Mouse (Mus musculus) 3T3-L1 (cell line): ENCODE data around the gene Asb3.
"Not testable (repeated sequence)": the region's sequence is repeated elsewhere in the genome, so short reads cannot be mapped to it uniquely, and the experiment has no call there.

ENCODE experiments used
- DNase-seq: peaks from one replicate; pipeline ENCODE4 v3.0.0-alpha.2; 2015; ENCODE audit warnings: low read depth, low spot score

Gene Asb3

DNA sequence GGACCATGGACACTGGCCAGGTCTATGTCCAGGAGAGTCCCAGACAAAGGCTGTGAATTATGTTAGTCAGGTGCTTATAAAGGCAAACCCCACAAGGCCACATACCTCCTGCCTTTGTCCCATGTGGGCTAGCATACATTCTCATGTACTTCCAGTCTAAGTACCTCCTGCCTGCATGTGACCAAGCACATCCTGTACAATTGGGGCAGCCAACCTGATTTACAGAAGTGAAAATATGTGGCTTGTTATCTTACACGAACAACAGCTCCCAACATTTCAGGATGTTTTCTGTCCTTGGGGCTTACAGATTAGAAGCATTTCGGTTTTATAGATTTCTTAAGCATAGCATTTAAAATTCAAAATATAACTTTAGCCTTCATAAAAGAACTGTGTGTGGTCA lies 114.8 kb downstream of the Asb3 start:
- no peak for DNase-seq

DNA sequence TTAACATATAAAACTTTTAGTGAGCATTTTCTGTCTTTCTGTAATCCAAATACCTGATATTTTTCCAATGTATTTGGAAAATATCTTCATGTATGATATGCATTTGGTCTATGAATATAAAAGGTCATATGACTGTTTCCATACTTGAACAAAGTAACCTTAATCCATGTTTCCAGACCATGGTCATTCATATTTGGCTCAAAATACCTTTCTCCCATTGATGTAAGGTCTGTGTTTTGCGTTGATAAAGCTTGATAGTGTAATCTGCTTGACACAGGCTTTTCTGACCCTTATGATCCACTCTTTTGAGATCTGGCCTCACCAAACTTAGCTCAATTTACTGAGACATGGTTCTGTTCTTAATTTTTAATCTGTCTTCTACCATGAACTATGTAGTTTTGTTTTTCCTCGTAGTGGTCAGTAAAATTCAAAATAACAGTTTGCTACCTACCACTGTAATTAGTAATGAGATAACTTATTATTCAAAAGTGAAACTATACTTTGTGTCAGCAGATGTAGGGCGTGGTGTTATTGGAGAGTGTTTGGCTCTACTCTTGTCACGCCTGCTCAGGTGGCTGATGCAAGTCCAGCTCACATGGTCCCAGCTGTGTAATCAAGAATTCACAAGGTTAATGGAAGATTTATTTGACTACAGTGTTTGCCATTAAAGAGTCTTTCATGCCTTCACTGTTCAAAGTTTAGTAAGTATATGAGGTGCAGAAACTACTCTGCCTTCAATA lies 116.1 kb downstream of the Asb3 start:
- peak; percentile 42 for DNase-seq

DNA sequence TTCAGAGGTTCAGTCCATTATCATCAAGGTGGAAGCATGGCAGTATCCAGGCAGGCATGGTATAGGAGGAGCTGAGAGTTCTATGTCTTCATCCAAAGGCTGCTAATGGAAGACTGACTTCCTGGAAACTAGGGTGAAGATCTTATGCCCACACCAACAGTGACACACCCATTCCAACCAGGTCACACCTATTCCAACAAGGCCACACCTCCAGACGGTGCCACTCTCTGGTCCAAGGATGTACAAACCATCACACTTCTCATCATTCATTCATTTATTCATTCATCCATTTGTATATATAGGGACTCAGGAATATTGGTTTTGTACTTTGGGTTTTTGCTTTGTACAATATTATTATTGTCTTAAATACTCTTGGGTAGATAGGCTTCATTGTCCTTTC lies 124.5 kb downstream of the Asb3 start:
- DNase-seq = not testable (repeated sequence)

DNA sequence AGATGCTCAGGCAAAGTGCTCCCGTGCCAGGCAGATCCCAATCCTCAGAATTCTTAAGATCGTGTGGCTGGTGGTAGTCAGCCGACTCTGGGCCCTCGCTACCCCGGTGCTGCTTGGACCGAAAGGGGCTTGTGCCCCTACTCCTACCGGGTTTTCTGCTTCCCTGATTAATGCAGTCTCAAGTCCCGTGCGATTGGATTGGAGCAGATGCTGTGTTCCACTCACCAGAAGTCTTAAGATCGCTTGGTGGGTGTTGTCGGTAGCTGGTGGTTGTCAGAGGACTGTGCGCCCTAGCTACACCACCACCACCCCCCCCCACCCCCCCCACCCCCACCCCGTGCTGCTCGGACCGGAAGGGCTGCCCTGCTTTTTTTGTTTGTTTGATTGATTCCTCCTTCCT lies 132.2 kb downstream of the Asb3 start:
- not testable (repeated sequence) for DNase-seq

DNA sequence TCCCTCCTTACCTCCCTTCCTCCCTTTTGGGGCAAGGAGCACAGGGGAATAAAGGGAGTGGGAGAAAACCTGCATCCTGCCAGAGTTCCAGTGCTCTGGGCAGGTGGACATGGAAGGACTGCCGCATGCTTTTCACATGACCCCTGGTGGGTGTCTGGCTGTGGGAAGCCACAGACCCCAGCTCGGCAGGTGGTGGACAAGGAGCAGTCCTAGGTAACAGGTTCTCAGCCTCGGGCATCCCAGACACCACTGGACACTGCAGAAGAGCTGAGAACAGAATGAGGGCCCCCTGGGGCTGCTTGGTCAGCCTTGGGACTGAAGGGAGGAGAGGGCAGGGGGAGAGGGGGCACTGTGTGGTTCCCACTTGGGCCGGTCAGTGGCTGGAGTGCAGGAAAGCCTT lies 149.7 kb downstream of the Asb3 start:
- no peak for DNase-seq

DNA sequence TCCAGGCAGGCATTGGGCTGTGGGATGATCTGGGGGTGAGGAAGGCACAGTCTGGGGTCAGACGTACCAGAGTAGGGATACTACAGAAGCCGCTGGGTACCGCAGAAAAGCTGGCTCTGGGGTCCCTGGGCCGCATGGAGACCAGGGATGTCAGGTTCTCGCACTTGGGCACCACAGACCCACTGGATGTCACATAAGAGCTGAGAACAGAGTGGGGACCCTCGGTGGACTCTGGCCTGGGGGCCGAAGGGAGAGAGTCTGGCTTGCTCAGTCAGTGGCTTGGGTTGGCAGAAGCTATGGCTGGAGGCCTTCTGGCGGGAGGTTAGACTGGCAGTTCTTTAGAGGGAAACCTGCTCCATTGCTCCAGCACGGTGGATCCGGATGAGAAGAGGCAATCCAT lies 204.8 kb downstream of the Asb3 start:
- no peak for DNase-seq

DNA sequence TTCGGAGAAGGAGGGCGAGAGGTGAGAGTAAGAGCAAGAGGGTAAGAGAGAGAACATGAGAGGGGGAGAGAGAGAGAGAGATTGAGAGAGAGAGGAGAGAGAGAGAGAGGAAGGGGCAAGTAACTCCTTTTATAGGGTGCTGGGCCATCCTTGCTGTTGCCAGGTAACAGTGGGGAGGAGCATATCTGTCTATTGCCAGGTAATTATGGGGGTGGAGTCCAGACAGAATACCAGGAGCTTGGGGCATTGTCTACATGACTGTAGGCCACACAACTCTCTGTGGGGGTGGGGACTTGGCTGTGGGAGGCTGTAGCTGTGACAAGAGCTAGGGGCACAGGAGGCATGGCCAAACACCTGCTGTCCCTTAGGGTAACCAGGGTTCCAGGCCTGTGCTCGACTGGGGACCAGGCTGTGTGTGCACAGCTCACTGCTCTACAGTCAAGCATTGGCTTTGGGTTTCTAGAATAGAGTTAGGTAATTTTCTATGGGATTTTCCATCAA lies 205.3 kb downstream of the Asb3 start:
- no peak for DNase-seq

DNA sequence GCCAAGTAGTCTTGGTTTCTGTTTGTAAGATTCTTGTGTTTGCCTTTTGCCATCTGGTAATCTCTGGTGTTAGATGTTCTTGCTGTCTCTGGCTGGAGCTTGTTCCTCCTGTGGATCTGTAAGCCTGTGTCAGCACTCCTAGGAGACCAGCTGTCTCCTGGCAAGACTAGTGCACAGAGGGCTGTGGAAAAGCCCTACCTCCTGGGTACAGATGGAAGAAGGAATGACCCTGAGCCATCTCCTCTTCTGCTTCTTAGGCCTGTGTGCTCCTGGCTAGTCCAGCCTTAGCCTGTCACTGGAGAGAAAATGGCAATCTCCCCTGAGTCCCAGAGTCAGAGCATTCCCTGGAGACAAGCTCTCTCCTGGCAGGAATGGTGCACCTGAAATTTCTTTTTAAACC lies 214.3 kb downstream of the Asb3 start:
- not testable (repeated sequence) for DNase-seq

DNA sequence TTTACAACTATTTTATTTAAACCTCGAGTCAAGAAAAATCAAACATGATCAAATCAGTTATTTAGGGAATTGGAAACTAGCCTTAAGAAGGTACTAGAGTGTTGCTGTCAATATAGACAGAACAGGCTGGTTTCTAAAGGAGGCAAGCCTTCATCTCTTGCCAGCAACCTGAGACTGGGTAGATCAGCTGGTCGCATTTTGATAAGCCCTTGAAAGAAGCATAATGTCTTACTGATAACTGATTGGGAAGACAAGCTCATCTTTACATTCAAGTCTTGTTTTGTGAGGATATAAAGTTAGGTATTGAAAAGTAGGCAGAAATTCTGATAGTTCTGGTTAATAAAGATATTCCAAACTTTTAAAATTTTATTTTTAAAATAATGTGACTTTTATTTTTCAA lies 217.0 kb downstream of the Asb3 start:
- DNase-seq = no peak

DNA sequence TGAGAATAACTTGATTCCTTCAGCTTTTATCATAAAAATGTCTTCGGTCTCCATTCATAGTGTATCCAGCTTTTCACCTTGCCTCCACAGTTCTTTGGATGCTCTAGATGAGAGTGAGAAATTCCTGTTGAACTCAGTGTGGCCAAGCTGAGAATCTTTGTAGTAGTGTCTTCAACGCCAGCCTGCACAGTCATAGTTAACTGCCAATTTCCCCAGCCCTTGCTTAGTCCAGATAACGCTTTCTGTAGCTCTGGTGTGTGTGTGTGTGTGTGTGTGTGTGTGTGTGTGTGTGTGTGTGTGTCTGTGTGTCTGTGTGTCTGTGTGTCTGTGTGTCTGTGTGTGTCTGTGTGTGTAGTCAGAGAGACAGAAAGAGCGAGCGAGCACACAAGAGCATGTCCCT lies 220.1 kb downstream of the Asb3 start:
- no peak for DNase-seq

DNA sequence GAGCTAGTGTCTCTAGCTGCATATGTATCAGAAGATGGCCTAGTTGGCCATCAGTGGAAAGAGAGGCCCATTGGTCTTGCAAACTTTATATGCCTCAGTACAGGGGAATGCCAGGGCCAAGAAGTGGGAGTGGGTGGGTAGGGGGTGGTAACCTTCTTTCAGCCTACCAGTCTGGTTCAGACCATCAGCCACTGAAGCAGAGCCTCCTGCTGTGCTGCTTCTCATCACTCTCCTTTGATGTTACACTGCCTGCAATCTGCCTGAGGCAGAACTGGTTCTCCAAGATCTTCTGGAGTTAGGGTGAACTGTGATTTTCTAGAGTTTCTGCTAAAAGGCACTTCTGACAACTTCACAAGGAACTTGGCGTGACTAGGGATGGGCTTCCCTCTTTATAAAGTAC lies 241.7 kb downstream of the Asb3 start:
- not testable (repeated sequence) for DNase-seq

DNA sequence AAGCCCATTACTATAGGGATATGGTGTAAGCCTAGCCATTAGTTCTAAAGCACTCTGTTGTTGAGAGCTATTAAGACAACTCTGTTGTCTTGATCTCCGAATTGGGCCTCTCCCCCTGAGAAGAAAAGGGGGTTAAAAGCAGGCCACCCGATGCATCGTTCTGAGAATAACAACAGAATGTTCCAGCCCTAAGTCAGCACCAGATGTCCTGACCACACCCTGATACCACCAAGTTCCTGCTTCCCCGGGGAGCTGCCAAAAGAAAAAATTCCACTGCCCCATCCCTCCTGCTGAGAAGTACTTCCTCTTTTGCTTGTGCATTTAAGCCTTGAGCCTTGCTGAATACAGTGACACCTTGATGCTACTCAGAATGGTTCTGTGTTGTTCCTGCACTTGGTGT lies 248.5 kb downstream of the Asb3 start:
- DNase-seq = peak; percentile 45

DNA sequence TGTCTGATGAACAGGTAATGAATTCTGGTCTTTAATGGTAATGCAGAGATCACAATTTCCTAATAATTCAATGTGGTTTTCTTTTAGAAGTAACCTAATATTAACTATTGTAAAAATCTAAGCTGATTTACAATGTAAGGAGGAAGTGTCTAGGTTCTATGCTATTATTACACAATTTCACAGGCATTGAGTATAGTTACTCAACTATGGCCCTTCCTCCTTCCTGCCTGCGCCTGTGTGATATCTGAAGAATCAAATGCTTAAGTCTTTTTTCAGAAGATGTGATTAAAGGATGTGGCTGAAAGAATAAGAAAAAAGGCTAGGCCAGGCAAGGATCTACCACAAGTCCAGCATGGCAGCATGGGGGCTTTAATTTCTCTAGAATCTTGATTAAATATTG lies 249.6 kb downstream of the Asb3 start:
- DNase-seq = not testable (repeated sequence)

DNA sequence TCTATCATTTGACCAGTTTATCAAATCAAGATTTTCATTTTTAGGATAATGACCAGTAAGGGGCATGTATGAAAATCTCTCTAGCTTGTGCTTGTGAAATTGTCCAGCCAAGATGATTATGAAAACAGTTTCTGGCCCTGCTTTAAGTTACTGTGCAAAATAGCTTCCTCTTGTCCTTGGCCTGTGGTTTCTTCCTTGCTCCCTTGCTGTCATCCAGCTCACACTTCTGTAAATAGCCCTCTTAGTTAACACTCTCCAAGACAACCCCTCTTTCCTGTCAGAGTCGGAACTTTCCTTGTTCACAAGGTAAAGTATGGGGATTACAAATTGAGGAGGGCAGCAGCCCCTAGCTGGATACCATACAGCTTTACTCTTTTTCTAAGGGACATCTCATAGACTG lies 253.2 kb downstream of the Asb3 start:
- not testable (repeated sequence) for DNase-seq
